Mouse (Mus musculus): ENCODE measurements at regions not wholly inside any gene's neighbourhood (a gene's known extent, or its start where the extent isn't known, plus 50 kb on each side); places are given as distances from the start of the nearest gene placed in this dataset.

- no peak for DNase-seq (ENCODE audit: low spot score in 2 of 2)
Observed at GRCm38 (mm10) chr4:7228980-7229379, 1009.9 kb downstream of the Car8 start.

- DNase-seq (ENCODE audit: low spot score in 2 of 2): no peak
Observed at GRCm38 (mm10) chr4:7222922-7223321, 1015.9 kb downstream of the Car8 start.

- no peak for DNase-seq (ENCODE audit: low spot score in 2 of 2)
Observed at GRCm38 (mm10) chr4:7220426-7220825, 1018.4 kb downstream of the Car8 start.

GRCm38 (mm10) chr4:7215048-7216030 is 1023.5 kb downstream of the Car8 start:
- no peak for DNase-seq (ENCODE audit: low spot score in 2 of 2)

GRCm38 (mm10) chr4:7206987-7207386 is 1031.9 kb downstream of the Car8 start:
- no peak for DNase-seq (ENCODE audit: low spot score in 2 of 2)

- no peak for DNase-seq (ENCODE audit: low spot score in 2 of 2)
Observed at GRCm38 (mm10) chr4:7201816-7202215, 1037.0 kb downstream of the Car8 start.

GRCm38 (mm10) chr4:7199941-7200340 is 1038.9 kb downstream of the Car8 start:
- no peak for DNase-seq (ENCODE audit: low spot score in 2 of 2)

- DNase-seq (ENCODE audit: low spot score in 2 of 2): no peak
Observed at GRCm38 (mm10) chr4:7199052-7199451, 1039.8 kb downstream of the Car8 start.

GRCm38 (mm10) chr4:7196570-7196969 is 1042.3 kb downstream of the Car8 start:
- DNase-seq (ENCODE audit: low spot score in 2 of 2): no peak

- DNase-seq (ENCODE audit: low spot score in 2 of 2): no peak
Observed at GRCm38 (mm10) chr4:7195619-7196018, 1043.2 kb downstream of the Car8 start.

- no peak for DNase-seq (ENCODE audit: low spot score in 2 of 2)
Observed at GRCm38 (mm10) chr4:7191912-7192311, 1046.9 kb downstream of the Car8 start.

GRCm38 (mm10) chr4:7191228-7191627 is 1047.6 kb downstream of the Car8 start:
- DNase-seq (ENCODE audit: low spot score in 2 of 2): no peak

- DNase-seq (ENCODE audit: low spot score in 2 of 2): no peak
Observed at GRCm38 (mm10) chr4:7175030-7175429, 1063.8 kb downstream of the Car8 start.

- peak in 1 of 2 experiments; percentile 7 for DNase-seq (ENCODE audit: low spot score in 2 of 2)
Observed at GRCm38 (mm10) chr4:7172528-7173306, 1066.1 kb downstream of the Car8 start.

GRCm38 (mm10) chr4:7171637-7172417 is 1067.0 kb downstream of the Car8 start:
- DNase-seq (ENCODE audit: low spot score in 2 of 2): no peak

GRCm38 (mm10) chr4:7161411-7161810 is 1077.4 kb downstream of the Car8 start:
- no peak for DNase-seq (ENCODE audit: low spot score in 2 of 2)

- DNase-seq (ENCODE audit: low spot score in 2 of 2): no peak
Observed at GRCm38 (mm10) chr4:7157883-7158282, 1081.0 kb downstream of the Car8 start.

GRCm38 (mm10) chr4:7154256-7154655 is 1084.6 kb downstream of the Car8 start:
- DNase-seq (ENCODE audit: low spot score in 2 of 2): no peak

- DNase-seq (ENCODE audit: low spot score in 2 of 2): no peak
Observed at GRCm38 (mm10) chr4:7153835-7154234, 1085.0 kb downstream of the Car8 start.

- no peak for DNase-seq (ENCODE audit: low spot score in 2 of 2)
Observed at GRCm38 (mm10) chr4:7145756-7146155, 1093.1 kb downstream of the Car8 start.

GRCm38 (mm10) chr4:7144215-7144614 is 1094.6 kb downstream of the Car8 start:
- DNase-seq (ENCODE audit: low spot score in 2 of 2): no peak

- no peak for DNase-seq (ENCODE audit: low spot score in 2 of 2)
Observed at GRCm38 (mm10) chr4:7143676-7144075, 1095.2 kb downstream of the Car8 start.
